Mouse (Mus musculus): ENCODE measurements around the gene Tnxb. TPM values are rescaled to one million over a fixed set of nuclear protein-coding genes. Genes with fewer than 3 reads are reported as not detected.

The Tnxb gene
- total RNA-seq, 2 experiments from 2014 or later = 12.1 to 12.3 TPM

GRCm38 (mm10) chr17:34643379-34643778, 27.0 kb upstream of the Tnxb start:
- no peak for DNase-seq (ENCODE audit: low spot score in 2 of 2)

- no peak for DNase-seq (ENCODE audit: low spot score in 2 of 2)
These were observed 26.4 kb upstream of the Tnxb start for GRCm38 (mm10) chr17:34643944-34644343.

GRCm38 (mm10) chr17:34644608-34645007, 25.7 kb upstream of the Tnxb start, which contains the start of gene Fkbpl:
Gene Fkbpl (plus strand): TSS chr17:34644764.
- DNase-seq (ENCODE audit: low spot score in 2 of 2) = peak; percentile 96 to 99

GRCm38 (mm10) chr17:34645256-34645829, 25.0 kb upstream of the Tnxb start:
- no peak for DNase-seq (ENCODE audit: low spot score in 2 of 2)

GRCm38 (mm10) chr17:34645831-34646511, 24.4 kb upstream of the Tnxb start:
- DNase-seq (ENCODE audit: low spot score in 2 of 2) = no peak

GRCm38 (mm10) chr17:34646906-34647787, 23.2 kb upstream of the Tnxb start, which contains the start of gene Atf6b:
Gene Atf6b (plus strand): TSS chr17:34647146.
- DNase-seq (ENCODE audit: low spot score in 2 of 2) = peak; percentile 95 to 99

GRCm38 (mm10) chr17:34648141-34648890, 22.0 kb upstream of the Tnxb start:
- DNase-seq (ENCODE audit: low spot score in 2 of 2) = no peak

GRCm38 (mm10) chr17:34649106-34649864, 21.1 kb upstream of the Tnxb start:
- no peak for DNase-seq (ENCODE audit: low spot score in 2 of 2)

- DNase-seq (ENCODE audit: low spot score in 2 of 2) = no peak
These were observed 19.6 kb upstream of the Tnxb start for GRCm38 (mm10) chr17:34650781-34651180.

- DNase-seq (ENCODE audit: low spot score in 2 of 2) = peak in 1 of 2 experiments; percentile 83
These were observed 18.7 kb upstream of the Tnxb start for GRCm38 (mm10) chr17:34651507-34652221.

GRCm38 (mm10) chr17:34652546-34652945, 17.8 kb upstream of the Tnxb start:
- peak in 1 of 2 experiments; percentile 39 for DNase-seq (ENCODE audit: low spot score in 2 of 2)

- DNase-seq (ENCODE audit: low spot score in 2 of 2) = no peak
These were observed 17.4 kb upstream of the Tnxb start for GRCm38 (mm10) chr17:34652985-34653384.

GRCm38 (mm10) chr17:34653746-34654285, 16.5 kb upstream of the Tnxb start:
- DNase-seq (ENCODE audit: low spot score in 2 of 2) = peak in 1 of 2 experiments; percentile 70

GRCm38 (mm10) chr17:34654392-34654791, 15.9 kb upstream of the Tnxb start:
- no peak for DNase-seq (ENCODE audit: low spot score in 2 of 2)

GRCm38 (mm10) chr17:34655160-34655559, 15.2 kb upstream of the Tnxb start:
- DNase-seq (ENCODE audit: low spot score in 2 of 2) = peak in 1 of 2 experiments; percentile 3

GRCm38 (mm10) chr17:34655581-34655991, 14.7 kb upstream of the Tnxb start:
- DNase-seq (ENCODE audit: low spot score in 2 of 2) = peak in 1 of 2 experiments; percentile 51

- DNase-seq (ENCODE audit: low spot score in 2 of 2) = no peak
These were observed 13.7 kb upstream of the Tnxb start for GRCm38 (mm10) chr17:34656666-34657065.

GRCm38 (mm10) chr17:34657271-34657670, 13.1 kb upstream of the Tnxb start:
- DNase-seq (ENCODE audit: low spot score in 2 of 2) = no peak

GRCm38 (mm10) chr17:34658145-34658544, 12.2 kb upstream of the Tnxb start:
- no peak for DNase-seq (ENCODE audit: low spot score in 2 of 2)
